Mouse (Mus musculus) liver, embryonic 15.5 days (tissue): ENCODE data around the gene Rnf121. TPM values are rescaled to one million over a fixed set of nuclear protein-coding genes. Genes with fewer than 3 reads are reported as not detected.

ENCODE experiments used
- ATAC-seq: fragments of 200-750 bp; cut with Nextera tagmentation; 2 replicates; pipeline ENCODE4 v1.8.0; 2017; ENCODE audit warnings: moderate number of reproducible peaks, mild to moderate bottlenecking, moderate library complexity; ENCODE audit not compliant: insufficient read depth
- H3K27ac ChIP-seq: fragments of 300-500 bp; sonication (generic); replicated peaks from 2 replicates; pipeline ENCODE4 v1.5.1; 2015; ENCODE audit warnings: mild to moderate bottlenecking, inconsistent platforms
- H3K27me3 ChIP-seq: fragments of 300-500 bp; sonication (generic); 2 replicates; pipeline ENCODE4 v1.6.1; 2015; ENCODE audit warnings: mild to moderate bottlenecking, inconsistent platforms
- H3K36me3 ChIP-seq: fragments of 300-500 bp; sonication (generic); replicated peaks from 2 replicates; pipeline ENCODE4 v1.6.1; 2015; ENCODE audit warnings: moderate library complexity, mild to moderate bottlenecking, inconsistent platforms
- H3K4me1 ChIP-seq: fragments of 300-500 bp; sonication (generic); replicated peaks from 2 replicates; pipeline ENCODE4 v1.6.1; 2015; ENCODE audit warnings: inconsistent platforms
- H3K4me2 ChIP-seq: fragments of 300-500 bp; sonication (generic); 2 replicates; pipeline ENCODE4 v1.6.1; 2015; ENCODE audit warnings: moderate library complexity, mild to moderate bottlenecking, inconsistent platforms
- H3K4me3 ChIP-seq: fragments of 300-500 bp; sonication (generic); replicated peaks from 2 replicates; pipeline ENCODE4 v1.5.1; 2015; ENCODE audit warnings: mild to moderate bottlenecking, inconsistent platforms
- H3K9ac ChIP-seq: fragments of 300-500 bp; sonication (generic); 2 replicates; pipeline ENCODE4 v1.6.1; 2015; ENCODE audit warnings: moderate library complexity, mild to moderate bottlenecking, inconsistent platforms
- H3K9me3 ChIP-seq: fragments of 300-500 bp; sonication (generic); replicated peaks from 2 replicates; pipeline ENCODE4 v1.6.1; 2016; ENCODE audit warnings: inconsistent platforms
- WGBS: fragments of 180-500 bp; shearing (Covaris S2); methylation state at CpG from one replicate; pipeline ENCODE4 v1.1.7; 2015; ENCODE audit warnings: mixed read lengths; ENCODE audit not compliant: insufficient replicate concordance; 5-methylcytosine and 5-hydroxymethylcytosine counted together
- polyA plus RNA-seq: library from polyadenylated mRNA; unstranded; fragments of >200 nt; fragmentation: Nextera tagmentation; extraction: Ambion mirVana; gene quantifications from 2 replicates; pipeline ENCODE4 v1.2.1, GENCODE M21; 2015

The Rnf121 gene
- polyA plus RNA-seq, 1 experiment from 2014 or later: 11.5 TPM

DNA sequence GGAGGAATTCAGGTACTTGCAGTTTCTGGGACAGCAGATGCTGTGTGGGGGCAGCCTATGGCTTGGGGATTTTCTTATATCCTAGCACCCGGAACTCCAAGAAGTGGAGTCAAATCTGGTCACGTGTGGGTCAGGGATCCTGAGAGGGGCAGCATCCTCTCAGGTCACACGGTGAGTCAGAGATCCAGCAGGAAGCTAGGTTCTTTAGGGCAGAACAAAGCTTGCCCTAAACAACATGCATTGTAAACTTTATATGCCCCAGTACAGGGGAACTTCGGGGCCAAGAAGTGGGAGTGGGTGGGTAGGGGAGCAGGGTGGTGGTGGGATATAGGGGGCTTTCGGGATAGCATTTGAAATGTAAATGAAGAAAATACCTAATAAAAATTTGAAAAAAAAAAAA lies 35.6 kb upstream of the Rnf121 start:
- peak overlapping the region; percentile 75; the same call in 1 of the 2 replicates for H3K4me2 ChIP-seq
- no peak for ATAC-seq
- peaks cover 30% of the 10 kb centered on the region for H3K27me3 ChIP-seq
- H3K4me3 ChIP-seq: no peak overlapping the region
- 56% methylated on average over 5 of the region's 5 CpGs for WGBS
- H3K36me3 ChIP-seq: no peaks in the 10 kb centered on the region
- peaks cover 37% of the 10 kb centered on the region for H3K4me1 ChIP-seq
- H3K27ac ChIP-seq: peak overlapping the region; percentile 24; the same call in 1 of the 2 replicates
- H3K9me3 ChIP-seq: no peaks in the 10 kb centered on the region
- H3K9ac ChIP-seq: no peak overlapping the region

DNA sequence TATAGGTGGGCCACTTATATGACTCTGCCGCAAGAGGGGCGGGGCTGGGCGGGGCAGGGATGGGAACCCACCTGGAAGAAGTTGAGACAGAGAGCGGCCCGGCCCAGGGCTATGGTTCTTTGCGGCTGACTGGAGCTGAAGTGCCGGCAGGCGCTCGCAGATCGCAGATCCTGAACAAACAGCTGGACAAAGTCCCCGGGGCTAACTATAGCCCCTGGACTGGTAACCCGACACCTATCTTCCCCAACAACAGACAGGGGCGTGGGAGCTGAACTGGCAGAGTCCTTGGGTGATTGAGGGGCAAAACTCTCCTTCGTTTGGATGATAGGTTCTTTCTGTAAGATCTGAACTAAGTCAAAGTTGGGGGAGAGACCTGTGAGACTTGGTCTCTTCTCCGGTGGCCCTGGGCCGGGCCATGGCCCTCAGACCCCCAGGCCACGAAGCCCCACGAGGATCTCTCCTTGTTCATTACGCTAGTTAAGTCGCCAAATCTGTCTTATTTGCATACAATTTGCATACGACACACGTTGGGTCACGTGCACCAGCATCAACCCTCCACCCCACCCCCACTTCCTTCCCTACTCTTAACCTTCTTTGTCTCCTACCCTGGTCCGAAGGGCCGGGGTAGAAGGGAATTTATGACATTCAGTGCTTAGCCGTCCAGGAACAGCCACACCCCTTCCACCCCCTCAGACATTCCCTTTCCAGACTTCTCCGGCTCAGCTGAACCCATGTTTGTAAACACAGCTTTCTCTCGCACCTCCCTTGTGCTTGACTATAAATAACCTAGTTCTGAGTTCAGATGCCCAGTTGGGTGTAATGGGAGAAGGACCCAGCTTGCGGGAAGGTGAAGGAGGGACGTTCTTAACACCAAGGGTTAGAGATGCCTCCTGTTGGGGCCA lies 34.7 kb upstream of the Rnf121 start:
- H3K36me3 ChIP-seq: no peaks in the 10 kb centered on the region
- 0 out of 2 replicates have a peak overlapping the region, but pooled peaks have one; percentile 24 for H3K27ac ChIP-seq
- H3K9me3 ChIP-seq: no peaks in the 10 kb centered on the region
- WGBS: 7% methylated on average over 30 of the region's 30 CpGs
- ATAC-seq: peak; percentile 56
- peak overlapping the region; percentile 21; the same call in 1 of the 2 replicates for H3K9ac ChIP-seq
- H3K4me3 ChIP-seq: peak overlapping the region; percentile 48
- peak overlapping the region; percentile 75 for H3K4me2 ChIP-seq
- H3K4me1 ChIP-seq: peaks cover 37% of the 10 kb centered on the region
- peaks cover 30% of the 10 kb centered on the region for H3K27me3 ChIP-seq

GRCm38 (mm10) chr7:102087336-102087735 lies 22.1 kb upstream of the Rnf121 start:
- 73% methylated on average over 4 of the region's 4 CpGs for WGBS
- Histone ChIP-seq H3K27me3 (no peaks in the 10 kb centered on the region), H3K9ac (no peak overlapping the region), H3K27ac (no peak overlapping the region), H3K4me2 (no peak overlapping the region), H3K36me3 (peaks cover 20% of the 10 kb centered on the region), H3K4me3 (no peak overlapping the region), H3K9me3 (no peaks in the 10 kb centered on the region), H3K4me1 (no peaks in the 10 kb centered on the region)
- no peak for ATAC-seq

DNA sequence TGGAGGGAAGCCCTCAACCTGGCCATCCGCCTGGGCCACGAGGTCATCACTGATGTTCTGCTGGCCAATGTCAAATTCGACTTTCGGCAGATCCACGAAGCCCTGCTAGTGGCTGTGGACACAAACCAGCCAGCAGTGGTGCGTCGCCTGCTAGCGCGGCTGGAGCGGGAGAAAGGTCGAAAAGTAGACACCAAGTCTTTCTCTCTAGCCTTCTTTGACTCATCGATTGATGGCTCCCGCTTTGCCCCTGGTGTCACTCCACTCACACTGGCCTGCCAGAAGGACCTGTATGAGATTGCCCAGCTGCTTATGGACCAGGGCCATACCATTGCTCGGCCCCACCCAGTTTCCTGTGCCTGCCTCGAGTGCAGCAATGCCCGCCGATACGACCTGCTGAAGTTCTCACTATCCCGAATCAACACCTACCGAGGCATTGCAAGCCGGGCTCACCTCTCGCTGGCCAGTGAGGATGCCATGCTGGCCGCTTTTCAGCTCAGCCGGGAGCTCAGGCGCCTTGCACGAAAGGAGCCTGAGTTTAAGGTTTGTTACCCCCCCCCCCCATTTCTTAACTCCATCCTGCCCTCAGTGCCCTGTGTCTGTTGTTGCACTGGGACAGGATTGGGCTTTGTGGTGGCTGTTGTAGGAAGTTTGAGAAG lies 18.9 kb upstream of the Rnf121 start:
- no peak overlapping the region for H3K9ac ChIP-seq
- H3K4me2 ChIP-seq: no peak overlapping the region
- peaks cover 48% of the 10 kb centered on the region for H3K36me3 ChIP-seq
- ATAC-seq: no peak
- H3K4me3 ChIP-seq: no peak overlapping the region
- H3K4me1 ChIP-seq: no peaks in the 10 kb centered on the region
- WGBS: 80% methylated on average over 26 of the region's 26 CpGs
- H3K9me3 ChIP-seq: no peaks in the 10 kb centered on the region
- no peaks in the 10 kb centered on the region for H3K27me3 ChIP-seq
- no peak overlapping the region for H3K27ac ChIP-seq

GRCm38 (mm10) chr7:102082816-102083215 lies 17.5 kb upstream of the Rnf121 start, which contains the start of gene Trpc2:
Gene Trpc2, plus strand, starts transcription at chr7:102083116.
- no peak for ATAC-seq
- Histone ChIP-seq H3K27ac (no peak within 1 kb of the TSS), H3K27me3 (no peaks in the 10 kb centered on the region), H3K4me3 (no peak within 1 kb of the TSS), H3K4me2 (no peak within 1 kb of the TSS), H3K9ac (no peak within 1 kb of the TSS), H3K9me3 (no peaks in the 10 kb centered on the region), H3K36me3 (peaks cover 60% of the 10 kb centered on the region), H3K4me1 (no peaks in the 10 kb centered on the region)
- WGBS: 62% methylated on average over 5 of the region's 5 CpGs

- no peak overlapping the region for H3K4me2 ChIP-seq
- H3K9me3 ChIP-seq: no peaks in the 10 kb centered on the region
- H3K4me1 ChIP-seq: no peaks in the 10 kb centered on the region
- no peaks in the 10 kb centered on the region for H3K27me3 ChIP-seq
- no peak for ATAC-seq
- H3K4me3 ChIP-seq: no peak overlapping the region
- H3K36me3 ChIP-seq: peaks cover 71% of the 10 kb centered on the region
- H3K9ac ChIP-seq: no peak overlapping the region
- H3K27ac ChIP-seq: no peak overlapping the region
- 85% methylated on average over 5 of the region's 5 CpGs for WGBS
These were observed 16.5 kb upstream of the Rnf121 start for GRCm38 (mm10) chr7:102081784-102082183.

DNA sequence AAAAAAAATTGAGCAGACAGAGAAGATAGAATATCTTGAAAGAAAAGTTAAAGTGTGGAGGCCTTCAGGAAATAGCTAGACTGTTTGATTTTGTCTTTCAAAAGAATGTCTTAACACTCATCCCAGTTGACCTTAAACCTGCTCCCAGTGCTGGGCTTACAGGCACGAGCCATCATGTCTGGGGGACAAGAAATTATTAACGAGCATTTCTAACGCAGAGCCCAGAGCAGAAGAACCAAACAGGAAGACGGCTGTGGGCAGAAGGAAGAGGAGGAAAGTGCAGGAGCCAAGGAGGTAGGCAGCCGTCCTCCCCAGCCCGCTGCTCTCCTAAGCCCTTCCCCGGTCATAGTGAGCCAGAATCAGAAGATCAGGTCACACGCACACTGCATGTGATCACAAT lies 15.0 kb upstream of the Rnf121 start:
- H3K9me3 ChIP-seq: no peaks in the 10 kb centered on the region
- H3K4me3 ChIP-seq: no peak overlapping the region
- no peaks in the 10 kb centered on the region for H3K4me1 ChIP-seq
- H3K36me3 ChIP-seq: peaks cover 81% of the 10 kb centered on the region
- no peak overlapping the region for H3K27ac ChIP-seq
- no peak overlapping the region for H3K9ac ChIP-seq
- WGBS: 82% methylated on average over 8 of the region's 8 CpGs
- no peak overlapping the region for H3K4me2 ChIP-seq
- H3K27me3 ChIP-seq: no peaks in the 10 kb centered on the region
- ATAC-seq: no peak

DNA sequence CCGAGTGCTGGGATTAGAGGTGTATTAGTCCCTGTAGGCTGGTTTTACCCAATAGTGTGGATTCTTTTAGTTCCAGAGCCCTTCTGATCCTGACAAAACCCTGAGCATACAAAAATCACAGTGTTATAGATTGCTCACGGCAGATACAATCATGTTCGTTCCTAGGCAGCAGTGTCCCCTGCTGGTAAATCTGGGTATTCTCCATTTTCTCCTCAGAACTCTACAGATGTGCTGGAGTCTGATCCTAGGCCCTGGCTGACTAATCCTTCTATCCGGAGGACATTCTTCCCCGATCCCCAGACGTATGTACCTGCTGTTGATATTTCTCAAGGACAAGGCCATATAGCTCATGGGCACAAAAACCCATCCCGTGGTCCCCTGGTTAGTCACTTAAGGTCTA lies 13.2 kb upstream of the Rnf121 start:
- WGBS: 75% methylated on average over 7 of the region's 7 CpGs
- H3K4me3 ChIP-seq: no peak overlapping the region
- H3K36me3 ChIP-seq: peaks cover 89% of the 10 kb centered on the region
- no peak for ATAC-seq
- no peaks in the 10 kb centered on the region for H3K27me3 ChIP-seq
- no peak overlapping the region for H3K27ac ChIP-seq
- no peak overlapping the region for H3K9ac ChIP-seq
- H3K4me1 ChIP-seq: no peaks in the 10 kb centered on the region
- no peaks in the 10 kb centered on the region for H3K9me3 ChIP-seq
- no peak overlapping the region for H3K4me2 ChIP-seq

DNA sequence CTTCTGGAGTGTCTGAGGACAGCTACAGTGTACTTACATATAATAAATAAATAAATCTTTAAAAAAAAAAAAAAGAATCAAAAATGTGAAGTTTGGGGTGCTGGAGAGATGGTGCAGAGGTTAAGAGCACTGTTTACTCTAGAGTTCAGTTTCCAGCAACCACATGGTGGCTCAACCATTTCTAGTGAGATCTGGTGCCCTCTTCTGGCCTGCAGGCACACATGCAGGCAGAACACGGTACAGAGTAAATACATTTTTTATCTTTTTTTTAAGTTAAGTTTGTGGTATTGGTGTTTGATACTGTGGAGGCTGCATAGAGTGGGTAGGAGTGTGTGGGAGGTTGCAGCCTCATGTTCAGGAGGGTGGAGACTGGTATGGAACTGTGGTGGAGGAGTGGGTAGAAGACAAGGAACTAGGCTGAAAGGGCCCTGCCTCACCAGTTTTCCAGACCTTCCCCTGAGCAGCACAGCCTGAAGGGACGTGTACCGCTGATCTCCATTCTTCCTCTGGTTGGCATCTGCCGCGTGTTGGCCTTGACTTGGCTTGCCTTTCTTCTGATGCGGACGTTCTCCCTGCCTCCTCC lies 11.5 kb upstream of the Rnf121 start:
- ATAC-seq: 0 out of 2 replicates have a peak, but pooled peaks have one; percentile 15
- no peaks in the 10 kb centered on the region for H3K27me3 ChIP-seq
- H3K9ac ChIP-seq: no peak overlapping the region
- no peak overlapping the region for H3K4me2 ChIP-seq
- no peak overlapping the region for H3K27ac ChIP-seq
- 77% methylated on average over 7 of the region's 7 CpGs for WGBS
- peaks cover 88% of the 10 kb centered on the region for H3K36me3 ChIP-seq
- H3K9me3 ChIP-seq: no peaks in the 10 kb centered on the region
- no peak overlapping the region for H3K4me3 ChIP-seq
- no peaks in the 10 kb centered on the region for H3K4me1 ChIP-seq

- Histone ChIP-seq H3K36me3 (peaks cover 14% of the 10 kb centered on the region), H3K4me1 (peaks cover 42% of the 10 kb centered on the region), H3K9ac (peak overlapping the region; percentile 64), H3K4me3 (peak overlapping the region; percentile 70), H3K27me3 (no peaks in the 10 kb centered on the region), H3K4me2 (peak overlapping the region; percentile 81), H3K27ac (peak overlapping the region; percentile 82; the same call in 1 of the 2 replicates), H3K9me3 (no peaks in the 10 kb centered on the region)
- ATAC-seq: no peak
- WGBS: 54% methylated on average over 6 of the region's 6 CpGs
These were observed 1.1 kb upstream of the Rnf121 start for GRCm38 (mm10) chr7:102066363-102066762.

DNA sequence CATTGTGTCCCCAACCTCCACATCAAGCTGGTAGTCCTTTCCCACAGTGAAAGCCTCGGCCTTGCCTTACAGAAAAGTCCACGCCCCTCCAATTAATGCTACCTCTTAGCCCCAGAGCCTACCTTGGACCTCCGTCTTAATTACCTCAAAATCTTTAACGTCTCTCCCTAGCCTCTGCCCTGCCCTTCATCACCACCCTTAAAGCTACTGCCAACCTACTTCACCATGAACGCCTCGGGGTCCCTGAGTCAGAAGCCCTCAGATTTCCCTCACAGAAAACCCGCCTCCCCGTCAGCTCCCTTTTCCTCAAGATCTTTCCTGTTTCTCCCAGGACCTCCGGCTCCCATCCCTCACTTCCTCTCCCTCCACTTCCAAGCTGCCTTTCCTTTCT lies 619 bp downstream of the Rnf121 start:
- Histone ChIP-seq H3K9ac (peak overlapping the region; percentile 64), H3K27me3 (no peaks in the 10 kb centered on the region), H3K9me3 (no peaks in the 10 kb centered on the region), H3K36me3 (peaks cover 2% of the 10 kb centered on the region), H3K4me1 (peaks cover 49% of the 10 kb centered on the region), H3K27ac (peak overlapping the region; percentile 82), H3K4me2 (peak overlapping the region; percentile 81), H3K4me3 (peak overlapping the region; percentile 70)
- 0% methylated on average over 9 of the region's 9 CpGs for WGBS
- no peak for ATAC-seq
